Mouse (Mus musculus) cerebellum, adult 2 months (tissue): ENCODE measurements at regions not wholly inside any gene's neighbourhood (a gene's known extent, or its start where the extent isn't known, plus 50 kb on each side); places are given as distances from the start of the nearest gene placed in this dataset.

Source experiments
- DNase-seq, 2 experiments: peaks; one replicate each; pipeline ENCODE4 v3.0.0; 2021
- H3K27ac ChIP-seq: fragments of 200-500 bp; 2 replicates; pipeline ENCODE4 v1.5.1; 2012; ENCODE audit warnings: low read length, control low read depth, inconsistent platforms; ENCODE audit not compliant: insufficient read depth
- H3K27me3 ChIP-seq: fragments of 200-500 bp; 2 replicates; pipeline ENCODE4 v1.6.1; 2012; ENCODE audit warnings: inconsistent platforms, mild to moderate bottlenecking, low read length, moderate library complexity; ENCODE audit not compliant: control insufficient read depth, insufficient read depth
- H3K4me1 ChIP-seq: fragments of 200-500 bp; 2 replicates; pipeline ENCODE4 v1.6.1; 2011; ENCODE audit warnings: low read length; ENCODE audit not compliant: control insufficient read depth, insufficient read depth
- H3K4me3 ChIP-seq: fragments of 200-500 bp; replicated peaks from 2 replicates; pipeline ENCODE3; 2011; ENCODE audit warnings: mild to moderate bottlenecking, low read depth, low read length, control low read depth; ENCODE audit not compliant: insufficient read depth
- CTCF ChIP-seq: fragments of 200-500 bp; IDR thresholded peaks from 2 replicates; pipeline ENCODE4 v1.5.1; 2011; ENCODE audit warnings: low read depth, mild to moderate bottlenecking, control low read depth, low read length, moderate library complexity, borderline replicate concordance; ENCODE audit not compliant: insufficient read depth
- POLR2A ChIP-seq: fragments of 200-500 bp; IDR thresholded peaks from 2 replicates; pipeline ENCODE4 v1.6.1; 2011; ENCODE audit warnings: low read length, control low read depth, borderline replicate concordance; ENCODE audit not compliant: insufficient read depth
- WGBS: fragments of 180-500 bp; shearing (Covaris S2); methylation state at CpG from one replicate; pipeline ENCODE4 v1.1.7; 2018; 5-methylcytosine and 5-hydroxymethylcytosine counted together

GRCm38 (mm10) chr6:14632837-14633236 lies 122.2 kb downstream of the Ppp1r3a start:
- Histone ChIP-seq H3K4me3 (no peak overlapping the region), H3K27ac (no peak overlapping the region), H3K4me1 (no peaks in the 10 kb centered on the region), H3K27me3 (no peaks in the 10 kb centered on the region)
- 84% methylated on average over 4 of the region's 4 CpGs for WGBS
- TF ChIP-seq CTCF: no peak
- TF ChIP-seq POLR2A: no peak
- no peak for DNase-seq

GRCm38 (mm10) chr6:14631719-14632445 lies 123.2 kb downstream of the Ppp1r3a start:
- no peaks in the 10 kb centered on the region for H3K27me3 ChIP-seq
- H3K4me1 ChIP-seq: no peaks in the 10 kb centered on the region
- WGBS: 41% methylated on average over 2 of the region's 2 CpGs
- DNase-seq: no peak
- no peak overlapping the region for H3K27ac ChIP-seq
- TF ChIP-seq POLR2A (no peak), CTCF (no peak)
- no peak overlapping the region for H3K4me3 ChIP-seq

- 83% methylated on average over 3 of the region's 3 CpGs for WGBS
- Histone ChIP-seq H3K27ac (no peak overlapping the region), H3K4me3 (no peak overlapping the region), H3K4me1 (no peaks in the 10 kb centered on the region), H3K27me3 (no peaks in the 10 kb centered on the region)
- TF ChIP-seq POLR2A (no peak), CTCF (no peak)
- no peak for DNase-seq
Observed at GRCm38 (mm10) chr6:14616629-14617028, 138.4 kb downstream of the Ppp1r3a start.

GRCm38 (mm10) chr6:14608076-14608475 lies 147.0 kb downstream of the Ppp1r3a start:
- TF ChIP-seq POLR2A: no peak
- TF ChIP-seq CTCF: no peak
- Histone ChIP-seq H3K4me1 (no peaks in the 10 kb centered on the region), H3K27me3 (no peaks in the 10 kb centered on the region), H3K27ac (no peak overlapping the region), H3K4me3 (no peak overlapping the region)
- DNase-seq: no peak

- TF ChIP-seq CTCF (no peak), POLR2A (no peak)
- 50% methylated on average over 13 of the region's 13 CpGs for WGBS
- Histone ChIP-seq H3K27me3 (no peaks in the 10 kb centered on the region), H3K27ac (no peak overlapping the region), H3K4me1 (no peaks in the 10 kb centered on the region), H3K4me3 (no peak overlapping the region)
- DNase-seq: no peak
Observed at GRCm38 (mm10) chr6:14600543-14601249, 154.4 kb downstream of the Ppp1r3a start.

- H3K27me3 ChIP-seq: no peaks in the 10 kb centered on the region
- 86% methylated on average over 4 of the region's 4 CpGs for WGBS
- no peak overlapping the region for H3K4me3 ChIP-seq
- no peaks in the 10 kb centered on the region for H3K4me1 ChIP-seq
- no peak for TF ChIP-seq CTCF
- no peak for TF ChIP-seq POLR2A
- no peak overlapping the region for H3K27ac ChIP-seq
- DNase-seq: no peak
Observed at GRCm38 (mm10) chr6:14596880-14597466, 158.1 kb downstream of the Ppp1r3a start.

- WGBS: 15% methylated on average over 1 of the region's 1 CpGs
- Histone ChIP-seq H3K4me1 (no peaks in the 10 kb centered on the region), H3K4me3 (no peak overlapping the region), H3K27ac (no peak overlapping the region), H3K27me3 (no peaks in the 10 kb centered on the region)
- DNase-seq: peak in 1 of 2 experiments; percentile 41
- peak; percentile 12; the same call in 1 of the 2 replicates for TF ChIP-seq CTCF
- TF ChIP-seq POLR2A: no peak
Observed at GRCm38 (mm10) chr6:14585827-14586226, 169.2 kb downstream of the Ppp1r3a start.

- no peaks in the 10 kb centered on the region for H3K4me1 ChIP-seq
Observed at GRCm38 (mm10) chr6:14583829-14584228, 171.2 kb downstream of the Ppp1r3a start.

More at GRCm38 (mm10) chr6:14583829-14584228, 171.2 kb downstream of the Ppp1r3a start:
- WGBS: 6% methylated on average over 1 of the region's 1 CpGs
- no peak overlapping the region for H3K4me3 ChIP-seq
- DNase-seq: no peak
- H3K27ac ChIP-seq: no peak overlapping the region
- TF ChIP-seq POLR2A: no peak
- TF ChIP-seq CTCF: no peak
- H3K27me3 ChIP-seq: no peaks in the 10 kb centered on the region
